28 mouse cellular contexts compared by ENCODE assay signal in the genomic region with DNA sequence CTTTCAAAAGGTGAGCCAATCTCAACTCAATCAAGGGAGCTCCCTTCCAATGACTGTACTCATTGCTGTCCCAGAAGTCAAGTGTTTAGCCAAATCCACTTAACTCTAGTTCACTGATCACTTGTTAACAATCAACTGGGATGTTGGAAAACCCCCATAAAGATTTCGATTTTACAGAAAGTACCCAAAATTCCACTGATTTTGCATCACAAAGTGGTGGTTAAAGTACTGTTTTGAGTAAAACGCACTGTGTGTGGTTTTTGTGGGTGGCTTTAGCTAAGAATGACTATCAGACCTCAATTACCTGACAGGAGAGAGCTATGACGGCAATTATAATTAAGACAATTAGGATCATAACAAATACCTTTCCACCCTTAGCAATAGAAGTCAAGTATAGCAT.
A peak's percentile ranks its signal among the peaks of the same experiment; 100 is the strongest.
DNase-seq lines count a peak whose midpoint lies in the region; ATAC-seq lines count a peak whose summit lies in the region.
"Had no signal": no experiment of that assay in that cellular context is flagged by ENCODE, and none has a peak within 500 bp of the region (broad histone marks: within the 10 kb centered on the region; RNA-seq: fewer than 3 reads in every experiment).

No protein-coding gene starts in this region.

- no peak overlapping the region for H3K9ac ChIP-seq in forebrain, embryonic 12.5 days
- H3K9ac ChIP-seq: embryonic facial prominence, embryonic 13.5 days; forebrain, embryonic 13.5 days; heart, embryonic 13.5 days; hindbrain, embryonic 14.5 days had no signal

- H3K4me3 ChIP-seq in embryonic facial prominence, embryonic 10.5 days, result no peak overlapping the region
- no peak overlapping the region for H3K4me3 ChIP-seq in forebrain, embryonic 12.5 days (replicated peaks)
- H3K4me3 ChIP-seq: embryonic facial prominence, embryonic 13.5 days; erythroblast, embryonic 14.5 days; forebrain, embryonic 13.5 days; heart, adult 2 months; heart, embryonic 10.5 days; heart, embryonic 13.5 days had no signal

- no peaks in the 10 kb centered on the region for H3K9me3 ChIP-seq in embryonic facial prominence, embryonic 10.5 days
- H3K9me3 ChIP-seq in forebrain, embryonic 12.5 days, result no peaks in the 10 kb centered on the region
- H3K9me3 ChIP-seq: embryonic facial prominence, embryonic 13.5 days; forebrain, embryonic 13.5 days; heart, embryonic 10.5 days; heart, embryonic 13.5 days had no signal

- H3K36me3 ChIP-seq in embryonic facial prominence, embryonic 10.5 days (replicated peaks), result peaks cover 7% of the 10 kb centered on the region
- H3K36me3 ChIP-seq in forebrain, embryonic 12.5 days (replicated peaks), result no peaks in the 10 kb centered on the region
- H3K36me3 ChIP-seq: embryonic facial prominence, embryonic 13.5 days had no signal

- ATAC-seq in CD4-positive, CD25-positive, alpha-beta regulatory T cell, adult 4 months, result peak; percentile 19
- ATAC-seq in activated CD4-positive, CD25-positive, alpha-beta regulatory T cell, adult 4 months, result peak; percentile 8
- no peak for ATAC-seq in forebrain, embryonic 12.5 days (ENCODE audit: low FRiP score)
- ATAC-seq: forebrain, embryonic 13.5 days; forebrain, embryonic 16.5 days; intestine, postnatal 0 days had no signal

- peak; percentile 30 for DNase-seq in A20 (ENCODE audit: low read depth, low spot score)
- DNase-seq in naive thymus-derived CD4-positive, alpha-beta T cell, adult 2 months (ENCODE audit: low read depth), result peak; percentile 45
- no peak for DNase-seq in embryonic facial prominence, embryonic 10.5 days (ENCODE audit: low spot score)
- DNase-seq in cerebellum, postnatal 36 days, result no peak
- no peak for DNase-seq in Muller cell, postnatal 12 days (ENCODE audit: inconsistent ontology term)
- DNase-seq: adrenal gland, adult 8-10 months; adrenal gland, postnatal 25 days; B cell, adult 2 months; cerebellum, adult 11-12 months; cerebellum, adult 9-10 months; cerebellum, postnatal 14 days; gastrocnemius, postnatal 10 days; gastrocnemius, postnatal 36 days; heart, adult 2 months; heart, postnatal 14 days; heart, postnatal 4 days; kidney, adult 2 months had no signal

- 86% methylated on average over 3 of the region's 3 CpGs for WGBS in embryonic facial prominence, embryonic 10.5 days
- 79% methylated on average over 3 of the region's 3 CpGs for WGBS in forebrain, embryonic 12.5 days

- H3K27me3 ChIP-seq in embryonic facial prominence, embryonic 10.5 days (replicated peaks; ENCODE audit: low read depth, poor library complexity, severe bottlenecking), result no peaks in the 10 kb centered on the region
- no peaks in the 10 kb centered on the region for H3K27me3 ChIP-seq in forebrain, embryonic 12.5 days
- H3K27me3 ChIP-seq: embryonic facial prominence, embryonic 13.5 days; forebrain, embryonic 13.5 days; heart, embryonic 13.5 days had no signal

- H3K4me1 ChIP-seq in embryonic facial prominence, embryonic 10.5 days, result no peaks in the 10 kb centered on the region
- H3K4me1 ChIP-seq in forebrain, embryonic 12.5 days, result no peaks in the 10 kb centered on the region
- H3K4me1 ChIP-seq: embryonic facial prominence, embryonic 13.5 days; forebrain, embryonic 13.5 days; heart, embryonic 10.5 days; heart, embryonic 13.5 days had no signal

- no peak overlapping the region for H3K4me2 ChIP-seq in forebrain, embryonic 12.5 days
- H3K4me2 ChIP-seq: embryonic facial prominence, embryonic 13.5 days; forebrain, embryonic 13.5 days; heart, embryonic 13.5 days; hindbrain, embryonic 14.5 days had no signal

- no peak overlapping the region for H3K27ac ChIP-seq in embryonic facial prominence, embryonic 10.5 days (replicated peaks)
- no peak overlapping the region for H3K27ac ChIP-seq in forebrain, embryonic 12.5 days
- H3K27ac ChIP-seq: embryonic facial prominence, embryonic 13.5 days; forebrain, embryonic 13.5 days; heart, adult 2 months; heart, embryonic 10.5 days; heart, embryonic 13.5 days; hindbrain, embryonic 14.5 days had no signal

Comparison
In these comparisons a context has a peak if more than half of its experiments do, and no peak if none do; other contexts are left out.
1. DNase-seq: peak in A20 (single experiment) and naive thymus-derived CD4-positive, alpha-beta T cell, adult 2 months (single experiment); none in embryonic facial prominence, embryonic 10.5 days (single experiment), cerebellum, postnatal 36 days (0 of 2) and Muller cell, postnatal 12 days (single experiment).